Mouse (Mus musculus) E14TG2a.4 (cell line): ENCODE measurements around the gene Zim1.

Experiments
- H3K27me3 ChIP-seq: 2 replicates; pipeline ENCODE4 v1.6.1; 2014; ENCODE audit warnings: low read length, control low read depth; ENCODE audit not compliant: insufficient read depth
- H3K36me3 ChIP-seq: 2 replicates; pipeline ENCODE4 v1.6.1; 2014; ENCODE audit warnings: low read length, control low read depth; ENCODE audit not compliant: insufficient read depth
- H3K4me1 ChIP-seq: replicated peaks from 2 replicates; pipeline ENCODE4 v1.6.1; 2014; ENCODE audit warnings: low read depth, low read length, control low read depth
- H3K4me3 ChIP-seq: replicated peaks from 2 replicates; pipeline ENCODE4 v1.5.1; 2014; ENCODE audit warnings: mild to moderate bottlenecking, low read length
- H3K9me3 ChIP-seq: 2 replicates; pipeline ENCODE4 v1.6.1; 2014; ENCODE audit warnings: low read length, control low read depth
- CTCF ChIP-seq: conservative IDR thresholded peaks from 2 replicates; pipeline ENCODE4 v1.5.1; 2014; ENCODE audit warnings: low read length
- NANOG ChIP-seq: IDR thresholded peaks from 2 replicates; pipeline ENCODE4 v1.6.1; 2014; ENCODE audit warnings: borderline replicate concordance, low read length, mixed read lengths
- POU5F1 ChIP-seq: IDR thresholded peaks from 2 replicates; pipeline ENCODE4 v1.6.1; 2014; ENCODE audit warnings: low read length, borderline replicate concordance

Gene Zim1

GRCm38 (mm10) chr7:6728263-6728931 is 32.1 kb upstream of the Zim1 start:
- TF ChIP-seq POU5F1 (no peak), NANOG (no peak), CTCF (no peak)
- Histone ChIP-seq H3K27me3 (no peaks in the 10 kb centered on the region), H3K4me3 (peak overlapping the region; percentile 88), H3K36me3 (peaks cover 28% of the 10 kb centered on the region), H3K4me1 (peaks cover 21% of the 10 kb centered on the region), H3K9me3 (peaks cover 92% of the 10 kb centered on the region)

GRCm38 (mm10) chr7:6727351-6728121 is 31.3 kb upstream of the Zim1 start:
- Histone ChIP-seq H3K4me1 (peaks cover 26% of the 10 kb centered on the region), H3K9me3 (peaks cover 96% of the 10 kb centered on the region), H3K36me3 (peaks cover 28% of the 10 kb centered on the region), H3K27me3 (no peaks in the 10 kb centered on the region), H3K4me3 (peak overlapping the region; percentile 88)
- TF ChIP-seq POU5F1 (no peak), NANOG (no peak), CTCF (peak; percentile 51)

GRCm38 (mm10) chr7:6709396-6709795 is 13.1 kb upstream of the Zim1 start:
- peaks cover 86% of the 10 kb centered on the region for H3K36me3 ChIP-seq
- no peaks in the 10 kb centered on the region for H3K9me3 ChIP-seq
- no peaks in the 10 kb centered on the region for H3K4me1 ChIP-seq
- H3K27me3 ChIP-seq: 0 out of 2 replicates have a peak, but pooled peaks cover 4% of the 10 kb centered on the region
- TF ChIP-seq POU5F1: no peak
- TF ChIP-seq NANOG: no peak
- no peak for TF ChIP-seq CTCF
- H3K4me3 ChIP-seq: no peak overlapping the region

GRCm38 (mm10) chr7:6708451-6709180 is 12.4 kb upstream of the Zim1 start:
- no peak overlapping the region for H3K4me3 ChIP-seq
- H3K4me1 ChIP-seq: no peaks in the 10 kb centered on the region
- no peaks in the 10 kb centered on the region for H3K9me3 ChIP-seq
- H3K36me3 ChIP-seq: peaks cover 80% of the 10 kb centered on the region
- no peak for TF ChIP-seq CTCF
- TF ChIP-seq NANOG: no peak
- TF ChIP-seq POU5F1: no peak
- H3K27me3 ChIP-seq: 0 out of 2 replicates have a peak, but pooled peaks cover 4% of the 10 kb centered on the region

- Histone ChIP-seq H3K27me3 (0 out of 2 replicates have a peak, but pooled peaks cover 4% of the 10 kb centered on the region), H3K9me3 (no peaks in the 10 kb centered on the region), H3K36me3 (peaks cover 70% of the 10 kb centered on the region), H3K4me3 (no peak overlapping the region), H3K4me1 (no peaks in the 10 kb centered on the region)
- TF ChIP-seq POU5F1 (no peak), CTCF (no peak), NANOG (no peak)
Observed at GRCm38 (mm10) chr7:6707416-6708015, 11.3 kb upstream of the Zim1 start.

GRCm38 (mm10) chr7:6699230-6699629 is 3.0 kb upstream of the Zim1 start:
- TF ChIP-seq NANOG: no peak
- no peak for TF ChIP-seq CTCF
- no peak for TF ChIP-seq POU5F1
- Histone ChIP-seq H3K27me3 (peaks cover 2% of the 10 kb centered on the region), H3K4me3 (no peak overlapping the region), H3K36me3 (no peaks in the 10 kb centered on the region), H3K9me3 (no peaks in the 10 kb centered on the region), H3K4me1 (peaks cover 22% of the 10 kb centered on the region)

GRCm38 (mm10) chr7:6685511-6685910 is 10.7 kb downstream of the Zim1 start:
- TF ChIP-seq POU5F1 (no peak), CTCF (no peak), NANOG (no peak)
- Histone ChIP-seq H3K4me3 (no peak overlapping the region), H3K36me3 (no peaks in the 10 kb centered on the region), H3K4me1 (no peaks in the 10 kb centered on the region), H3K27me3 (no peaks in the 10 kb centered on the region), H3K9me3 (no peaks in the 10 kb centered on the region)
